Mouse (Mus musculus) stomach, embryonic 15.5 days (tissue): ENCODE results near the gene Fsip1. TPM values are rescaled to one million over a fixed set of nuclear protein-coding genes. Genes with fewer than 3 reads are reported as not detected.

Experiments
- microRNA-seq: library from miRNA; unstranded; fragments of <30 nt; microRNA quantifications from one replicate; pipeline ENCODE4, GENCODE M21; 2016
- polyA plus RNA-seq: library from polyadenylated mRNA; unstranded; fragments of >200 nt; fragmentation: Nextera tagmentation; extraction: Ambion mirVana; gene quantifications from 2 replicates; pipeline ENCODE4 v1.2.1, GENCODE M21; 2015

Gene Fsip1
- polyA plus RNA-seq, 1 experiment from 2014 or later: 0.27 TPM

Small RNA genes lying within 50 kb of the gene (microRNA-seq; reads per million reads assigned to microRNA genes)
- gene Gm22800: not detected

Other genes starting within 250 kb of the Fsip1 start
- gene Thbs1, start 145.1 kb downstream of the Fsip1 start, polyA plus RNA-seq: 51.2 and 53.3 TPM in 2 replicates
- gene Gpr176, start 116.5 kb upstream of the Fsip1 start, polyA plus RNA-seq: 0.24 and 0.58 TPM in 2 replicates
- 10.4 and 11.7 TPM in 2 replicates for gene Eif2ak4, start 131.7 kb upstream of the Fsip1 start, polyA plus RNA-seq
- 222 and 224 TPM in 2 replicates for gene Srp14, start 222.7 kb upstream of the Fsip1 start, polyA plus RNA-seq